Mouse (Mus musculus) E14TG2a.4 (cell line): ENCODE results near the gene Mcrip2.

Experiments used
- CTCF ChIP-seq: conservative IDR thresholded peaks from 2 replicates; pipeline ENCODE4 v1.5.1; 2014; ENCODE audit warnings: low read length
- NANOG ChIP-seq: IDR thresholded peaks from 2 replicates; pipeline ENCODE4 v1.6.1; 2014; ENCODE audit warnings: borderline replicate concordance, low read length, mixed read lengths

DNA sequence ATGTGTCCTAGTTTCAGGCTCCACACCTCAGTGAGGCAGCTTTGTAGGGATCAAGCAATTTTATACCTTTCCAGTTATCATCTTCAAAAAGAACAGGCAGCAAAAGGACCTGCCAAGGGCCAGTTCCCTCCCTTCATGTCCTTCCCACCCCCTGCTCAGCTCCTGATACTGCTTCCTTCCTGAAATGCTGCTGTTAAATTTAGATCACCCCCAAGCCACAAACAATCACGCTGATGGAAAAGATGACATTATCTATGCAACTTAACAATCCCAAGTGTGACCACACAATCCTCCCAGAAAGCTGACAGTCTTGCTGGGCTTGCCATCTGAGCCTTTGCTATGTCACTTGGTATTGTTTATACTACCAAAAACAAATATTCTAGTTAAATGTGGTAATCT, 45.3 kb upstream of the Mcrip2 start:
- TF ChIP-seq CTCF (no peak), NANOG (no peak)
